Mouse (Mus musculus) lung, postnatal 0 days (tissue): Measurements from ENCODE around the gene Rftn1. TPM values are rescaled to one million over a fixed set of nuclear protein-coding genes. Genes with fewer than 3 reads are reported as not detected.

Experiments
- ATAC-seq: fragments of 200-750 bp; cut with Nextera tagmentation; 2 replicates; pipeline ENCODE4 v1.8.0; 2017; ENCODE audit warnings: moderate library complexity
- DNase-seq: peaks from one replicate; pipeline ENCODE4 v3.0.0-alpha.2; 2016; ENCODE audit warnings: low spot score
- H3K27ac ChIP-seq: fragments of 300-500 bp; sonication (generic); 2 replicates; pipeline ENCODE4 v1.5.1; 2014; ENCODE audit warnings: antibody characterized with exemption, mild to moderate bottlenecking, low read length, mixed read lengths
- H3K27me3 ChIP-seq: fragments of 300-500 bp; sonication (generic); replicated peaks from 2 replicates; pipeline ENCODE4 v1.6.1; 2014; ENCODE audit warnings: low read length, mixed read lengths; ENCODE audit not compliant: insufficient read depth
- H3K36me3 ChIP-seq: fragments of 300-500 bp; sonication (generic); 2 replicates; pipeline ENCODE4 v1.6.1; 2014; ENCODE audit warnings: low read length, mixed read lengths; ENCODE audit not compliant: insufficient read depth
- H3K4me1 ChIP-seq: fragments of 300-500 bp; sonication (generic); 2 replicates; pipeline ENCODE4 v1.6.1; 2014; ENCODE audit warnings: antibody characterized with exemption, low read depth, low read length, mixed read lengths; ENCODE audit not compliant: insufficient read depth
- H3K4me2 ChIP-seq: fragments of 300-500 bp; sonication (generic); replicated peaks from 2 replicates; pipeline ENCODE4 v1.6.1; 2014; ENCODE audit warnings: low read depth, mild to moderate bottlenecking, low read length, moderate library complexity, mixed read lengths
- H3K4me3 ChIP-seq: fragments of 300-500 bp; sonication (generic); 2 replicates; pipeline ENCODE4 v1.5.1; 2014; ENCODE audit warnings: low read depth, low read length
- H3K9ac ChIP-seq: fragments of 300-500 bp; sonication (generic); replicated peaks from 2 replicates; pipeline ENCODE4 v1.6.1; 2014; ENCODE audit warnings: low read depth, mild to moderate bottlenecking
- H3K9me3 ChIP-seq: fragments of 300-500 bp; sonication (generic); 2 replicates; pipeline ENCODE4 v1.6.1; 2016; ENCODE audit warnings: low read length, mixed read lengths
- CTCF ChIP-seq: IDR thresholded peaks from 2 replicates; pipeline ENCODE4 v1.5.1; 2016; ENCODE audit warnings: antibody characterized with exemption, mild to moderate bottlenecking
- EP300 ChIP-seq: IDR thresholded peaks from 2 replicates; pipeline ENCODE4 v1.6.1; 2016; ENCODE audit warnings: antibody characterized with exemption, mild to moderate bottlenecking, control low read depth
- WGBS: fragments of 180-500 bp; shearing (Covaris S2); extraction: QIAGEN DNeasy Blood & Tissue Kit; methylation state at CpG from one replicate; pipeline ENCODE4 v1.1.7; 2014; 5-methylcytosine and 5-hydroxymethylcytosine counted together
- polyA plus RNA-seq: library from polyadenylated mRNA; unstranded; fragments of >200 nt; fragmentation: Nextera tagmentation; extraction: Ambion mirVana; gene quantifications from 2 replicates; pipeline ENCODE4 v1.2.1, GENCODE M21; 2015

Gene Rftn1
- 16.9 and 18.2 TPM in 2 replicates for polyA plus RNA-seq

- Histone ChIP-seq H3K27me3 (peaks cover 4% of the 10 kb centered on the region; the same call in 1 of the 2 replicates), H3K9ac (peak within 1 kb of the TSS; percentile 29; the same call in 1 of the 2 replicates), H3K4me3 (peak within 1 kb of the TSS; percentile 64), H3K27ac (no peak within 1 kb of the TSS), H3K4me2 (peak within 1 kb of the TSS; percentile 87), H3K4me1 (no peaks in the 10 kb centered on the region; the same call in 1 of the 2 replicates), H3K9me3 (no peaks in the 10 kb centered on the region), H3K36me3 (no peaks in the 10 kb centered on the region)
- no peak for TF ChIP-seq CTCF
- WGBS, result 2% methylated on average over 53 of the region's 79 CpGs
- peak; percentile 56 for DNase-seq
- peak; percentile 67 for ATAC-seq
Observed at GRCm38 (mm10) chr17:50190131-50191015, at the start of gene Rftn1. Gene Rftn1 (minus strand): TSS chr17:50190674.

DNA sequence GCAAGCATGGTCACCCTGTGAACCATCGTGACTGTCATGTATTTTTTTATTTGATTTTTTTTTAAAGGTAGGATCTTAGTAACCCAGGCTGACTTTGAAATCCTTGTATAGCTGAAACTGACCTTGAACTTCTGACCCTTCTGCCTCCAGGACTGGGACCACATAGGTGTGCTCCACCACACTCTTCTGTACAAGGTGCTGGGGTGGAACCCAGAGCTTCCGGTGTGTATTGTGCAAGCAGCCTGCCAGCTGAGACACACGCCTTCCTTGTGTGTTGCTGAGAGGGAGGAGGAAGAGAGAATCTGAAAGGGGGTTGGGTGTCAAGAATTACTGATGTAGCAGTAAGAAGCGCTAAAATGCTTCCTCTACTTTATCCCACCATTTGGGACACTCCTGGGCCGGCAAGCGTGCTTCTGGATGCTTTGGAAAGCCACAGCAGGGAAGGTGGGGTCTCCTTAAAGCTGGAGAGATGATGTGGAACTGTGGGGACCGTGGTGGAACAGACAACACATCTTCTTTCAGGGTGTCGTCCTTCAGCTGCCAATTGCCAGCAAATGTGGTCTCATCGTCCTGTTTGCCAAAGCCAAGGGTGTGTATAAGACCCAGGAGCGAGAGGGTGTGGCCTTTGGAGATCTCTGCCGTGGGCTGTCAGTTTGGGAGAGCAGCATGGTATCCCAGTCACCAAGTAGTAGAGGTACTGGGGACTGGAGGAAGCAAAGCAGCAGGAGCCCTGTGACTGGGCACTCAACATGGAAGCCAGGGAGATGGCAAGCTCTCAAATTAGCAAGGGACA lies 47.5 kb upstream of the Rftn1 start:
- Histone ChIP-seq H3K9me3 (no peaks in the 10 kb centered on the region), H3K27ac (no peak overlapping the region), H3K27me3 (peaks cover 3% of the 10 kb centered on the region; the same call in 1 of the 2 replicates), H3K4me1 (no peaks in the 10 kb centered on the region), H3K4me3 (no peak overlapping the region), H3K9ac (no peak overlapping the region), H3K36me3 (no peaks in the 10 kb centered on the region), H3K4me2 (no peak overlapping the region)
- ATAC-seq (no peak), DNase-seq (no peak)
- TF ChIP-seq EP300, result no peak
- TF ChIP-seq CTCF, result no peak
- WGBS, result 44% methylated on average over 11 of the region's 11 CpGs

- H3K4me1 ChIP-seq, result no peaks in the 10 kb centered on the region
- no peaks in the 10 kb centered on the region for H3K36me3 ChIP-seq
- no peak overlapping the region for H3K4me2 ChIP-seq
- H3K27me3 ChIP-seq, result peaks cover 3% of the 10 kb centered on the region; the same call in 1 of the 2 replicates
- peak; percentile 48; the same call in 1 of the 2 replicates for ATAC-seq
- WGBS, result 4% methylated on average over 8 of the region's 8 CpGs
- no peaks in the 10 kb centered on the region for H3K9me3 ChIP-seq
- no peak overlapping the region for H3K4me3 ChIP-seq
- peak; percentile 72 for DNase-seq
- peak; percentile 97 for TF ChIP-seq CTCF
- TF ChIP-seq EP300, result no peak
- H3K27ac ChIP-seq, result no peak overlapping the region
- no peak overlapping the region for H3K9ac ChIP-seq
Observed at GRCm38 (mm10) chr17:50237436-50237709, 46.9 kb upstream of the Rftn1 start.

DNA sequence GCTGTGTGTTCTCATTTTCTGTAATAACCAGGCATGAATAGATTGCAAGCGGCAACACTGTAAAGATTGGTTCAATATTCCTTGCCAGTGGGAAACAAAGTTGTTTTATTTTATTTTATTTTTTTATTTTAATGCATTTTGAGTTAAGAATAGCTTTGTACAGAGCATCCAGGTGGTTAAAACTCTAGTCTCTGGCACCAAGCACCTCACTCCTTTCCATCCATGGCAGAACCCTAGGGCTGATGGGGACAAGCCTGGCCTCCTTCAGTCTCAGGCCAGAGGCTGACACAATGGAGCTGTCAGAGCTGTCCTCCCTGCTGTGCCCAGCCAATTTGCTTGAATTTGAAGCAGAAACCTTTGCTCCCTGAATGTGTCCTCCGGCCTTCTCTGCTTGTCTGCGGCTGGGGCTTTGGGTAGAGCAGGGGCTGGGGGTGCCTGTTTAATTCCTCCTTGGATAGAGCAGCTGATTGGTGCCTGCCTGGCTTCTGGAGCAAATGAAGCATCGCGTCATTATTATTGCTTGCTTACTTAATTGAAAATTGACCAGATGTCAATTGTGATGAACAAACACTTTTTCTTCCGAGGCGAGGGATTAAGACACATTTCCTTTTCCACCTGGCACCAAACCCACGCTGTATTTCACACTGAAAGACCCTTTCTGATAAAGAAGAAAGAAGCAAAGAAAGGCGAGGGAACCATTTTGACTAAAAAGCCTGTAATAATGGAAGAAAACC lies 46.4 kb upstream of the Rftn1 start:
- Histone ChIP-seq H3K9ac (no peak overlapping the region), H3K27me3 (peaks cover 3% of the 10 kb centered on the region; the same call in 1 of the 2 replicates), H3K9me3 (no peaks in the 10 kb centered on the region), H3K27ac (no peak overlapping the region), H3K4me2 (no peak overlapping the region), H3K4me3 (no peak overlapping the region), H3K36me3 (no peaks in the 10 kb centered on the region), H3K4me1 (no peaks in the 10 kb centered on the region)
- ATAC-seq (no peak), DNase-seq (no peak)
- 60% methylated on average over 9 of the region's 9 CpGs for WGBS
- TF ChIP-seq CTCF, result no peak
- TF ChIP-seq EP300, result no peak

DNA sequence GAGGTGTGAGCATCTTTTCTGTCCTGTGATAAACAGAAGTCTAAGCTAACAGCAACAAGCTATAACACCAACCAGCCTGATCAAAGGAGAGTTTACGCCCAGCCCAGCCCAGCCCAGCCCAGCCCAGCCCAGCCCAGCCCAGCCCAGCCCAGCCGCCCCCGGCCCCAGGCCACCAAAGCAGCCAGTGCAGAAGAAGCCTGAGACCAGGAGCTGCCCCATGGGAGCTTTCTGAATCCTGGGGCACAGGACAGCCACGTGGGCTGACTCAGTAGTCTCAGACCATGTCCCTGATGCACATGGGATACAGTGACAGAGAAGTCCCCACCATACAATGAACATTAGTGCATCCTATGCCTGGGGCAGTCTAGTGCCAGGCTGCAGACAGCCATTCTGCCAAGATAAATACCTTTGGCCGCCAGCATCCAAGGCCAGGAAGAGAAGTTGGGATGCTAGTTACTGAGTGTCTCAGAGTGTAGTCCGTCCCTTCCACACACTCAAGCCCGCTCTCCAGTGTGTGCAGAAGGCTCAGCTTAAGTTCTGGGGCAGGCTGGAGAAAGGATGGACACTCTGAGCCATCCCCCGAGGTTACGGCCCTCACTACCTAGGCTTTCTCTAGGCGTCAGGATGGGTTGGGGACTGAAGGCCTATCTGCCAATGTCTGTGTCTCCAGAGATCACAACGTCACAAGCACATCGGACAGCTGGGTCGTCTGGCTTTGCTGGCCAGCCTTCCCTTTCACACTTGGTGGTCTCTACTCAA lies 45.6 kb upstream of the Rftn1 start:
- H3K27me3 ChIP-seq, result peaks cover 3% of the 10 kb centered on the region; the same call in 1 of the 2 replicates
- no peak overlapping the region for H3K4me3 ChIP-seq
- no peak overlapping the region for H3K4me2 ChIP-seq
- ATAC-seq (no peak), DNase-seq (no peak)
- H3K27ac ChIP-seq, result no peak overlapping the region
- no peaks in the 10 kb centered on the region for H3K4me1 ChIP-seq
- H3K9me3 ChIP-seq, result no peaks in the 10 kb centered on the region
- H3K36me3 ChIP-seq, result no peaks in the 10 kb centered on the region
- 74% methylated on average over 11 of the region's 13 CpGs for whole genome bisulfite sequencing
- TF ChIP-seq CTCF (no peak), EP300 (no peak)
- no peak overlapping the region for H3K9ac ChIP-seq
